Mouse (Mus musculus): ENCODE measurements around the gene Fntb. TPM values are rescaled to one million over a fixed set of nuclear protein-coding genes. Genes with fewer than 3 reads are reported as not detected.
"Not testable (repeated sequence)": the region's sequence is repeated elsewhere in the genome, so short reads cannot be mapped to it uniquely, and the experiment has no call there.

The Fntb gene
- polyA plus RNA-seq, 1 experiment from 2014 or later, result 16.2 TPM

GRCm38 (mm10) chr12:76857087-76857486 is 91.7 kb downstream of the Fntb start:
- Histone ChIP-seq H3K4me1 (ENCODE audit: insufficient read depth) (peaks cover 4% of the 10 kb centered on the region; the same call in 1 of the 2 replicates), H3K27ac (ENCODE audit: low read depth) (no peak overlapping the region), H3K36me3 (replicated peaks; ENCODE audit: insufficient read depth, low read length) (no peaks in the 10 kb centered on the region), H3K4me3 (ENCODE audit: low read depth, low read length) (no peak overlapping the region), H3K9me3 (ENCODE audit: low read length) (0 out of 2 replicates have a peak, but pooled peaks cover 3% of the 10 kb centered on the region), H3K4me2 (ENCODE audit: low read depth, low read length) (no peak overlapping the region), H3K27me3 (ENCODE audit: insufficient read depth, low read length) (no peaks in the 10 kb centered on the region), H3K9ac (replicated peaks) (no peak overlapping the region)
- ATAC-seq (no peak), DNase-seq (no peak)
- WGBS (ENCODE audit: insufficient replicate concordance), result 84% methylated on average over 10 of the region's 10 CpGs
- no peak for TF ChIP-seq CTCF (IDR thresholded peaks at IDR 0.05; ENCODE audit: low read depth)
- no peak for TF ChIP-seq EP300 (IDR thresholded peaks at IDR 0.05; ENCODE audit: low read depth)

GRCm38 (mm10) chr12:76858788-76859187 is 93.4 kb downstream of the Fntb start:
- not testable (repeated sequence) for H3K4me3 ChIP-seq (ENCODE audit: low read depth, low read length); H3K4me1 ChIP-seq (ENCODE audit: insufficient read depth); H3K36me3 ChIP-seq (replicated peaks; ENCODE audit: insufficient read depth, low read length); DNase-seq; H3K9me3 ChIP-seq (ENCODE audit: low read length); H3K27ac ChIP-seq (ENCODE audit: low read depth); H3K9ac ChIP-seq (replicated peaks); ATAC-seq; H3K27me3 ChIP-seq (ENCODE audit: insufficient read depth, low read length); H3K4me2 ChIP-seq (ENCODE audit: low read depth, low read length)
- WGBS (ENCODE audit: insufficient replicate concordance), result 82% methylated on average over 6 of the region's 6 CpGs

GRCm38 (mm10) chr12:76863651-76864050 is 98.3 kb downstream of the Fntb start:
- H3K4me2 ChIP-seq (ENCODE audit: low read depth, low read length), result no peak overlapping the region
- no peaks in the 10 kb centered on the region for H3K4me1 ChIP-seq (ENCODE audit: insufficient read depth)
- no peak overlapping the region for H3K4me3 ChIP-seq (ENCODE audit: low read depth, low read length)
- DNase-seq (no peak), ATAC-seq (no peak)
- no peak overlapping the region for H3K27ac ChIP-seq (ENCODE audit: low read depth)
- WGBS (ENCODE audit: insufficient replicate concordance), result 85% methylated on average over 11 of the region's 11 CpGs
- H3K9me3 ChIP-seq (ENCODE audit: low read length), result no peaks in the 10 kb centered on the region
- H3K36me3 ChIP-seq (replicated peaks; ENCODE audit: insufficient read depth, low read length), result no peaks in the 10 kb centered on the region
- no peaks in the 10 kb centered on the region for H3K27me3 ChIP-seq (ENCODE audit: insufficient read depth, low read length)
- no peak overlapping the region for H3K9ac ChIP-seq (replicated peaks)
- TF ChIP-seq CTCF (IDR thresholded peaks at IDR 0.05; ENCODE audit: low read depth), result no peak
- no peak for TF ChIP-seq EP300 (IDR thresholded peaks at IDR 0.05; ENCODE audit: low read depth)

GRCm38 (mm10) chr12:76865266-76865665 is 99.9 kb downstream of the Fntb start:
- H3K27me3 ChIP-seq (ENCODE audit: insufficient read depth, low read length), result no peaks in the 10 kb centered on the region
- H3K4me3 ChIP-seq (ENCODE audit: low read depth, low read length), result no peak overlapping the region
- H3K27ac ChIP-seq (ENCODE audit: low read depth), result no peak overlapping the region
- TF ChIP-seq CTCF (IDR thresholded peaks at IDR 0.05; ENCODE audit: low read depth), result no peak
- TF ChIP-seq EP300 (IDR thresholded peaks at IDR 0.05; ENCODE audit: low read depth), result no peak
- H3K4me2 ChIP-seq (ENCODE audit: low read depth, low read length), result no peak overlapping the region
- no peaks in the 10 kb centered on the region for H3K9me3 ChIP-seq (ENCODE audit: low read length)
- no peak for DNase-seq
- no peaks in the 10 kb centered on the region for H3K36me3 ChIP-seq (replicated peaks; ENCODE audit: insufficient read depth, low read length)
- H3K4me1 ChIP-seq (ENCODE audit: insufficient read depth), result no peaks in the 10 kb centered on the region
- ATAC-seq, result no peak
- WGBS (ENCODE audit: insufficient replicate concordance), result 82% methylated on average over 13 of the region's 13 CpGs
- H3K9ac ChIP-seq (replicated peaks), result no peak overlapping the region

- no peak for TF ChIP-seq CTCF (IDR thresholded peaks at IDR 0.05; ENCODE audit: low read depth)
- no peak for TF ChIP-seq EP300 (IDR thresholded peaks at IDR 0.05; ENCODE audit: low read depth)
- no peak overlapping the region for H3K9ac ChIP-seq (replicated peaks)
- no peaks in the 10 kb centered on the region for H3K36me3 ChIP-seq (replicated peaks; ENCODE audit: insufficient read depth, low read length)
- no peaks in the 10 kb centered on the region for H3K27me3 ChIP-seq (ENCODE audit: insufficient read depth, low read length)
- H3K4me2 ChIP-seq (ENCODE audit: low read depth, low read length), result no peak overlapping the region
- DNase-seq, result no peak
- no peaks in the 10 kb centered on the region for H3K9me3 ChIP-seq (ENCODE audit: low read length)
- ATAC-seq, result no peak
- WGBS (ENCODE audit: insufficient replicate concordance), result 74% methylated on average over 10 of the region's 10 CpGs
- no peak overlapping the region for H3K4me3 ChIP-seq (ENCODE audit: low read depth, low read length)
- H3K27ac ChIP-seq (ENCODE audit: low read depth), result no peak overlapping the region
- no peaks in the 10 kb centered on the region for H3K4me1 ChIP-seq (ENCODE audit: insufficient read depth)
Observed at GRCm38 (mm10) chr12:76867586-76868280, 102.3 kb downstream of the Fntb start.

GRCm38 (mm10) chr12:76868463-76869198 is 103.2 kb downstream of the Fntb start:
- no peaks in the 10 kb centered on the region for H3K36me3 ChIP-seq (replicated peaks; ENCODE audit: insufficient read depth, low read length)
- H3K4me1 ChIP-seq (ENCODE audit: insufficient read depth), result no peaks in the 10 kb centered on the region
- ATAC-seq (no peak), DNase-seq (no peak)
- H3K4me2 ChIP-seq (ENCODE audit: low read depth, low read length), result no peak overlapping the region
- whole genome bisulfite sequencing (ENCODE audit: insufficient replicate concordance), result 64% methylated on average over 14 of the region's 14 CpGs
- no peaks in the 10 kb centered on the region for H3K27me3 ChIP-seq (ENCODE audit: insufficient read depth, low read length)
- H3K4me3 ChIP-seq (ENCODE audit: low read depth, low read length), result no peak overlapping the region
- no peak overlapping the region for H3K27ac ChIP-seq (ENCODE audit: low read depth)
- no peaks in the 10 kb centered on the region for H3K9me3 ChIP-seq (ENCODE audit: low read length)
- no peak for TF ChIP-seq CTCF (IDR thresholded peaks at IDR 0.05; ENCODE audit: low read depth)
- no peak for TF ChIP-seq EP300 (IDR thresholded peaks at IDR 0.05; ENCODE audit: low read depth)
- H3K9ac ChIP-seq (replicated peaks), result no peak overlapping the region

Data from liver, postnatal 0 days (tissue).